Mouse (Mus musculus): ENCODE results near the gene Pygm. TPM values are rescaled to one million over a fixed set of nuclear protein-coding genes. Genes with fewer than 3 reads are reported as not detected.

Gene Pygm
- polyA plus RNA-seq, 1 experiment = 3.7 TPM

- no peak overlapping the region for H3K27ac ChIP-seq (ENCODE audit: control insufficient read depth, insufficient read depth, low read depth, low read length, poor library complexity)
- H3K4me3 ChIP-seq (replicated peaks; ENCODE audit: control insufficient read depth, low read depth, low read length) = no peak overlapping the region
- 86% methylated on average over 5 of the region's 5 CpGs for WGBS
- TF ChIP-seq POLR2A (IDR thresholded peaks at IDR 0.05; ENCODE audit: borderline replicate concordance, control insufficient read depth, low read depth, low read length) = no peak
- no peak for TF ChIP-seq CTCF (IDR thresholded peaks at IDR 0.05; ENCODE audit: control insufficient read depth, insufficient read depth, low read length)
- peaks cover 2% of the 10 kb centered on the region for H3K4me1 ChIP-seq (ENCODE audit: control insufficient read depth, insufficient read depth, low read length)
Measured at GRCm38 (mm10) chr19:6396237-6396636, 12.0 kb downstream of the Pygm start.

- Histone ChIP-seq H3K4me1 (ENCODE audit: control insufficient read depth, insufficient read depth, low read length) (peaks cover 5% of the 10 kb centered on the region), H3K4me3 (replicated peaks; ENCODE audit: control insufficient read depth, low read depth, low read length) (no peak overlapping the region), H3K27ac (ENCODE audit: control insufficient read depth, insufficient read depth, low read depth, low read length, poor library complexity) (peak overlapping the region; percentile 65)
- 79% methylated on average over 22 of the region's 22 CpGs for WGBS
- TF ChIP-seq POLR2A (IDR thresholded peaks at IDR 0.05; ENCODE audit: borderline replicate concordance, control insufficient read depth, low read depth, low read length) (no peak), CTCF (IDR thresholded peaks at IDR 0.05; ENCODE audit: control insufficient read depth, insufficient read depth, low read length) (no peak)
Measured at GRCm38 (mm10) chr19:6397582-6398249, 13.5 kb downstream of the Pygm start.

DNA sequence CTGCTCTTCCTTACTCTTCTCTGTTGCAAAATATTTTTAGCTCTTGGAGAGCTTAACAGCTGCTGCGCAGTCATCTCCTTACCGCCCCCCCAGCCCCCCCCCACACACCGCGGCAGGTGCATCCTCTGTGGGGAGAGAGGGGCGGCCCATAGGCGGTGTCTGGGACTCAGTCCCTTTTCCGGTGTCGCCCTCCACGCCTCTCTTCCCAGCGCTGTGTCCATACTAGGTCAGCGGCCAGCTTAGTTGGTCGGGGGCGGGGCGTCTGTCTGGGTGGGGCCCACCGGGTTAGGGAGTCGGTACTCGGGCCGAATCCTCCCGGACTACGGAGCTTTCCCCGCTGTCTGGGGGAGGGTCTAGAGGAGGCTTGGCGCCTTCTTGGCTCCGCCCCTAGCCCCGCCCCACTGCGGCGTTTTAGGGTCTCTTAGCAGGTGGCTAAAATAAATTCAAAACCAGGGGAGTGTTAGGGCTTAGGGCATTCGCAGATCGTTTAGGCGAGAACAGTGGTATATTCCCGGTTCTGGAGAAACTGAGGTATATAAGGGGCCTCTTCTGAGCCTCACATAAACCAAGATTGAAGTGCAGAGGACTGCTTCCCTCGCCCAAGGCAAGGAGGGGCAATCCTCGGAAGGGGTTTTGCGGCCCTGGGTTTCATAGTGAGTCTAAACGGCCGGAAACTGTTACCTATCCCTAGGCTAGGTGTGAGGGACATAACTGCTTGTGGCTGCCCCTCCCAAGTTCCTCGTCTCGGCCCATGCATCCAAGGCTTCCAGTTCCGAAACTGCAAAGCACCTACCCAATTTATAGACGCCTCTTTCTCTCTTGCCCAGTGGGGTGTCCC, 14.5 kb downstream of the Pygm start:
- peak overlapping the region; percentile 95 for H3K27ac ChIP-seq (ENCODE audit: control insufficient read depth, insufficient read depth, low read depth, low read length, poor library complexity)

DNA sequence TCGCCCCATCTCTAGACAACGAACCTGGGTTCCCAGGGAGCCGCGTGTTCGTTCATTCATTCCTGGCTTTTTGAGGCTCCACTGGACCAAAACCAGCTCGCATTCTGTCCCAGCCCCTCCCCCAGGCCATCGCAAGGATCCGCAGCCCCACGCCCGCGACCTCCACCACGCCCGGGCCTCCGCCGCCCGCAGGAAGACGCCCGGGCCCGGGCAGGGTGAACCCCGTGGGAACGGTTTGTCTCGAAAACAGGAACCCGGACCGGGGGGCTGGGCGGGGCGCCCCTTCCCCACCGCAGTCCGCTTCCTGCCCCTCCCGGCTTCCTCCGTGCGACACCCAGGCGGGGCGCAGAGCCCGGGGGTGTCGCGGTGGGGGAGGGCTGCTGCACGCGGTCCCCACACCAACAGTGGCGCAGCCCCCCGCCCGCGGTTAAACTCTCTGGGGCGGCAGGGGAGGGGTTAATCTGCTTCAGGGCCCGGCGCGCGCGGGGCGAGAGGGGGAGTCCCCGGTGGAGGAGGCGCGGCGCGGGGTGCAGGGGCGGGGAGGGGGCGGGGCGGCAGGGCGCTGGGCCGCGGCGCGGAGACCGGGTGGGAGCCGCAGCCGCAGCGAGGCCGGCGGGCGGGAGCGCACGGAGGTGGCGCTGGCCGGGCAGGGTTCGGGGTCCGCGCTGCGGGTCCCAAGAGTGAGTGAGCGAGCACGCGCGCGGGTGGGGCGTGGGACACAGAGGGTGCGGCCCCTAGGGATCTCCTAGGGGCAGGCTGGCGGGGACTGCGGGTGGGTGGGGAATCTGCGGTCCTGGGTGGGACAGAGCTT, 15.3 kb downstream of the Pygm start, which contains the start of gene Rasgrp2:
Gene Rasgrp2, plus strand, starts transcription at position 56 of the 811 bp plus-strand sequence.
- H3K4me3 ChIP-seq (replicated peaks; ENCODE audit: control insufficient read depth, low read depth, low read length) = peak within 1 kb of the TSS; percentile 84
- WGBS = 1% methylated on average over 83 of the region's 87 CpGs
- H3K4me1 ChIP-seq (ENCODE audit: control insufficient read depth, insufficient read depth, low read length) = peaks cover 7% of the 10 kb centered on the region
- peak within 1 kb of the TSS; percentile 95 for H3K27ac ChIP-seq (ENCODE audit: control insufficient read depth, insufficient read depth, low read depth, low read length, poor library complexity)
- TF ChIP-seq POLR2A (IDR thresholded peaks at IDR 0.05; ENCODE audit: borderline replicate concordance, control insufficient read depth, low read depth, low read length) = peak; percentile 37; the same call in 1 of the 2 replicates
- no peak for TF ChIP-seq CTCF (IDR thresholded peaks at IDR 0.05; ENCODE audit: control insufficient read depth, insufficient read depth, low read length)

More for the DNA sequence above, 14.5 kb downstream of the Pygm start:
- TF ChIP-seq POLR2A (IDR thresholded peaks at IDR 0.05; ENCODE audit: borderline replicate concordance, control insufficient read depth, low read depth, low read length) = peak; percentile 24; the same call in 1 of the 2 replicates
- no peak for TF ChIP-seq CTCF (IDR thresholded peaks at IDR 0.05; ENCODE audit: control insufficient read depth, insufficient read depth, low read length)
- H3K4me1 ChIP-seq (ENCODE audit: control insufficient read depth, insufficient read depth, low read length) = peaks cover 7% of the 10 kb centered on the region
- 1% methylated on average over 39 of the region's 39 CpGs for WGBS
- H3K4me3 ChIP-seq (replicated peaks; ENCODE audit: control insufficient read depth, low read depth, low read length) = peak overlapping the region; percentile 84

DNA sequence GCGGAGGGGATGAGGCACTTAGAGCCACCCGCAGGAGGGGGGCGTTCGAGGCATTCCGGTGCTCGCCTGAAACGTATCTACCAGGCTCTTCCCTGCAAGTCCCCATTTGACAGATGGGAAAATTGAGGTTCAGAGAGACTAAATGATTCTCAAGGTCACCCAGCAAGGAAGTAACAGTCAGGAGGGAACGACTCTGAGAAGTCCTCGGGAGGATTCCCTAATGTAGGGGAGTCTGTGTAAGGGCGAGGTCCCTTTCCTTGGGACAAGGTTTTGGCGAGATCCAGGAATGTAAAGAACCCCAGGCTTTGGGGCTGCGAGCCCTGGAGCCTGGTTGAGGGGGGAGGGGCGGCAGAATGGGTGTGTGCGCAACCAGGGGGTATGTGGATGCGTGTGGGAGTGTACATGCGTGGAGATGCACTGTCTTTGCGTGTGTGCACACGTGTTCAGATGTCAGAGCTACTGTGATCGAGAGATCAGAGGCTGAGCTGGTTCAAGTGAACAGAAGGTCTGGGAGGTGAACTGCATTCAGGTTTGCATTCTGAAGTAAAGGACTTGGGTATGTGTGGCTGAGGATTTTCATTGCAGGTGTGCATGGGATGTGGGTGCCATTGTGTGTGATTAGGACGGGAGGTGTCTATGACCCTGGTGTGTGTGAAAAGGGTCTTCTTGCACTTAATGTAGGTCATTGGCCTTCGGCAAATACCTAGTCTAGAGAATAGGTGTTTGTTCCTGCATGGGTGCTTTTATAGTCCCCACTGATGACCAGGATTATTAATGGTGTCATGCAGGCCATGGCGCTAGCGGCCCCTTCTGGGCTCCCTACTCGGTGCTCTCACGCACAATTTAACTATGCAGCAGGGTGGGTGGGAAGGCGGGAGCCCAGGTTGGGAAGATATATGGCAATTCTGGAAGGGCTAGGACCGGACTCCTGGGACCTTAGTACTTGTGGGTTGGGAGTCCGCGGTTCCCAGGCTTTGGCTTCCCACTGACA, 16.2 kb downstream of the Pygm start:
- Histone ChIP-seq H3K4me3 (replicated peaks; ENCODE audit: control insufficient read depth, low read depth, low read length) (peak overlapping the region; percentile 84), H3K27ac (ENCODE audit: control insufficient read depth, insufficient read depth, low read depth, low read length, poor library complexity) (peak overlapping the region; percentile 95), H3K4me1 (ENCODE audit: control insufficient read depth, insufficient read depth, low read length) (peaks cover 7% of the 10 kb centered on the region)
- WGBS = under 1% methylated on average over 29 of the region's 29 CpGs
- TF ChIP-seq CTCF (IDR thresholded peaks at IDR 0.05; ENCODE audit: control insufficient read depth, insufficient read depth, low read length) (0 out of 2 replicates have a peak, but pooled peaks have one; percentile 2), POLR2A (IDR thresholded peaks at IDR 0.05; ENCODE audit: borderline replicate concordance, control insufficient read depth, low read depth, low read length) (no peak)

GRCm38 (mm10) chr19:6401131-6401815, 17.1 kb downstream of the Pygm start:
- Histone ChIP-seq H3K4me3 (replicated peaks; ENCODE audit: control insufficient read depth, low read depth, low read length) (peak overlapping the region; percentile 84), H3K27ac (ENCODE audit: control insufficient read depth, insufficient read depth, low read depth, low read length, poor library complexity) (peak overlapping the region; percentile 95), H3K4me1 (ENCODE audit: control insufficient read depth, insufficient read depth, low read length) (peaks cover 7% of the 10 kb centered on the region)
- WGBS = under 1% methylated on average over 32 of the region's 32 CpGs
- peak; percentile 80 for TF ChIP-seq CTCF (IDR thresholded peaks at IDR 0.05; ENCODE audit: control insufficient read depth, insufficient read depth, low read length)
- TF ChIP-seq POLR2A (IDR thresholded peaks at IDR 0.05; ENCODE audit: borderline replicate concordance, control insufficient read depth, low read depth, low read length) = peak; percentile 57; the same call in 1 of the 2 replicates

Measured in bone marrow, adult 2 months (tissue).